Mouse (Mus musculus) thymus, adult 2 months (tissue): ENCODE measurements around the gene Hspb7. TPM values are rescaled to one million over a fixed set of nuclear protein-coding genes. Genes with fewer than 3 reads are reported as not detected.

Experiments
- DNase-seq: peaks from one replicate; pipeline ENCODE4 v3.0.0; 2021
- H3K27ac ChIP-seq: fragments of 200-500 bp; 2 replicates; pipeline ENCODE4 v1.5.1; 2012; ENCODE audit warnings: low read length, control low read depth; ENCODE audit not compliant: control insufficient read depth, insufficient read depth
- H3K27me3 ChIP-seq: fragments of 200-500 bp; 2 replicates; pipeline ENCODE4 v1.6.1; 2012; ENCODE audit warnings: mild to moderate bottlenecking, low read length, moderate library complexity, mixed read lengths; ENCODE audit not compliant: control insufficient read depth, insufficient read depth
- H3K36me3 ChIP-seq: fragments of 200-500 bp; 2 replicates; pipeline ENCODE4 v1.6.1; 2012; ENCODE audit warnings: mild to moderate bottlenecking, low read length, moderate library complexity; ENCODE audit not compliant: control insufficient read depth, insufficient read depth
- H3K4me1 ChIP-seq: fragments of 200-500 bp; replicated peaks from 2 replicates; pipeline ENCODE4 v1.6.1; 2012; ENCODE audit warnings: low read length; ENCODE audit not compliant: control insufficient read depth, insufficient read depth
- H3K4me3 ChIP-seq: fragments of 200-500 bp; 2 replicates; pipeline ENCODE4 v1.5.1; 2012; ENCODE audit warnings: mild to moderate bottlenecking, low read length, control low read depth, moderate library complexity; ENCODE audit not compliant: control insufficient read depth, insufficient read depth
- CTCF ChIP-seq: fragments of 200-500 bp; IDR thresholded peaks from 2 replicates; pipeline ENCODE4 v1.5.1; 2012; ENCODE audit warnings: mild to moderate bottlenecking, control low read depth, low read length, moderate library complexity, borderline replicate concordance; ENCODE audit not compliant: control insufficient read depth, poor library complexity, insufficient read depth; ENCODE audit errors: extremely low read depth
- POLR2A ChIP-seq: fragments of 200-500 bp; IDR thresholded peaks from 2 replicates; pipeline ENCODE4 v1.6.1; 2012; ENCODE audit warnings: mild to moderate bottlenecking, low read length, control low read depth, moderate library complexity; ENCODE audit not compliant: control insufficient read depth, poor library complexity, insufficient read depth; ENCODE audit errors: extremely low read depth
- WGBS: fragments of 180-500 bp; shearing (Covaris S2); methylation state at CpG from one replicate; pipeline ENCODE4 v1.1.7; 2018; 5-methylcytosine and 5-hydroxymethylcytosine counted together
- polyA plus RNA-seq: library from polyadenylated mRNA; depleted of rRNA; stranded (reverse); fragments of >200 nt; gene quantifications from 2 replicates; pipeline ENCODE4 v1.2.3, GENCODE M21; 2012

The Hspb7 gene
- polyA plus RNA-seq, 1 experiment: 36.2 TPM

DNA sequence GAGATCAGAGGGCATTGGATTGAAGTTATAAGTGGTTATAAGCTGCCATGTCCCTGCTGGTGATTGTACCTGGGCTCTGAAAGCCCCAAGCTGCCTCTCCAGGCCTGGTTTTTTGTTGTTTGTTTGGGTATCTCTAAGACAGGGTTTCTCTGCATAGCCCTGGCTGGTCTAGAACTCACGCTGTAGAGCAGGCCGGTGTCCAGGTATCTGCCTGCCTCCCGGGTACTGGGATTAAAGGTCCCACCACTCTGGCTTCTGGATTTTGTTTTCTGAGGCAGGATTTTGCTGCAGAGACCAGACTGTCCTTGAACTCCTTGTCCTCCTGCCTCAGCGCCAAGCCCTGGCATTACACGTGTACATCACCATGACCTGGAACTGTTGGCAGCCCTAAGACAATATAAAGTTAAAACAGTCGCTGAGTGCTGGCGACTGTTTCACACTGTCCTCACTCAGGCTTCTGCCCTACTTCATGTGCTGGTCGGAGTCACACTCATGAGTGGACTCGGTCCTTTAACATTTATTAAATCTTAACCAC, 31.4 kb downstream of the Hspb7 start:
- DNase-seq: no peak
- no peak overlapping the region for H3K4me3 ChIP-seq
- H3K36me3 ChIP-seq: peaks cover 14% of the 10 kb centered on the region
- WGBS: 96% methylated on average over 9 of the region's 9 CpGs
- peaks cover 20% of the 10 kb centered on the region for H3K4me1 ChIP-seq
- H3K27ac ChIP-seq: no peak overlapping the region
- H3K27me3 ChIP-seq: no peaks in the 10 kb centered on the region
- TF ChIP-seq POLR2A: no peak
- no peak for TF ChIP-seq CTCF

DNA sequence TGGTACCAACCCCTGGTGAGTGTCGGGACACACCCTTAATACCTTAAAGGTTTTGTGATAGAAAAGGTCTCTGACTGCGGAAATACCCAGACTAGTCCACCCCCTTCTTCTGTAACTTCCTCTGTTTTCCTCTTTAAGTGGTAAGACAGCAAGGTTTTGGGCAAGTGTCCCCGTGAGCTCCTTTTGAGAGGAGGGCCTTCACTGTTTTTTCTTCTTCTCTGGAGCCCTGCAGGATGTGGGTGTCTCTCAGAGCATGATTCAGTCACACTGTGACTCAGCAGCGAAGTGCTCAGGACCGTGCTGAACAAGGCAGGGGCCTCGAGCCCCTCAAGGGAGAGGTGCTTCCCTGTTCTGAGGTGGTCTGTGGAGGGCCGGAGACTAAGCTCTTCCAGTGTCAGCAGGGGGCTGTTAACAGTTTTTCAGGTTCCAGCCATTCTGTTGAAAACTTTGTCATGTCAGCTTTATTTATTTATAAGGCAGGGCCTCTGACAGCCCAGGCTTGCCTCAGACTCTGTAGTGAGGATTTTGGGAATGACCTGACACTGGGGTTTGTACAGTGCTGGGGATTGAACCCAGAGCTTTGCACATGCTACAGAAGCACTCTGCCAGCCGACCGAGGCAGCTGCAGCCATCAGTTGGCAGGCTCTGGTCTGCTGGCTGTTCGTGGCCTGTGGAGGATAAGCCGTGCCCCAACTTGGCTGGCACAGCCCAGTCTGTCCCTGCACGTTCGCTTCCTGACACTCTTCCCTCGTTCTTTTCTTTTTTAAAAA, 34.2 kb downstream of the Hspb7 start:
- Histone ChIP-seq H3K27me3 (no peaks in the 10 kb centered on the region), H3K4me1 (peaks cover 19% of the 10 kb centered on the region), H3K27ac (peak overlapping the region; percentile 15; the same call in 1 of the 2 replicates), H3K4me3 (no peak overlapping the region), H3K36me3 (no peaks in the 10 kb centered on the region)
- TF ChIP-seq POLR2A (no peak), CTCF (no peak)
- 19% methylated on average over 14 of the region's 14 CpGs for WGBS
- peak; percentile 40 for DNase-seq

GRCm38 (mm10) chr4:141455526-141455925, 34.9 kb downstream of the Hspb7 start:
- H3K27ac ChIP-seq: no peak overlapping the region; the same call in 1 of the 2 replicates
- no peak overlapping the region for H3K4me3 ChIP-seq
- TF ChIP-seq CTCF (no peak), POLR2A (no peak)
- no peak for DNase-seq
- peaks cover 19% of the 10 kb centered on the region for H3K4me1 ChIP-seq
- H3K27me3 ChIP-seq: no peaks in the 10 kb centered on the region
- no peaks in the 10 kb centered on the region for H3K36me3 ChIP-seq
- WGBS: over 99% methylated on average over 4 of the region's 4 CpGs

- peaks cover 19% of the 10 kb centered on the region for H3K4me1 ChIP-seq
- WGBS: 91% methylated on average over 14 of the region's 14 CpGs
- H3K27ac ChIP-seq: no peak overlapping the region
- TF ChIP-seq POLR2A: no peak
- TF ChIP-seq CTCF: no peak
- H3K4me3 ChIP-seq: no peak overlapping the region
- DNase-seq: no peak
- no peaks in the 10 kb centered on the region for H3K27me3 ChIP-seq
- H3K36me3 ChIP-seq: no peaks in the 10 kb centered on the region
These were observed 35.8 kb downstream of the Hspb7 start for GRCm38 (mm10) chr4:141456193-141456938.

GRCm38 (mm10) chr4:141458236-141458635, 37.7 kb downstream of the Hspb7 start:
- Histone ChIP-seq H3K36me3 (no peaks in the 10 kb centered on the region), H3K27ac (no peak overlapping the region), H3K4me1 (peaks cover 19% of the 10 kb centered on the region), H3K4me3 (no peak overlapping the region), H3K27me3 (no peaks in the 10 kb centered on the region)
- WGBS: 92% methylated on average over 7 of the region's 7 CpGs
- DNase-seq: no peak
- no peak for TF ChIP-seq POLR2A
- no peak for TF ChIP-seq CTCF

- no peaks in the 10 kb centered on the region for H3K27me3 ChIP-seq
- H3K36me3 ChIP-seq: peaks cover 5% of the 10 kb centered on the region; the same call in 1 of the 2 replicates
- no peak overlapping the region for H3K4me3 ChIP-seq
- TF ChIP-seq CTCF (no peak), POLR2A (no peak)
- WGBS: 97% methylated on average over 3 of the region's 3 CpGs
- no peak for DNase-seq
- no peak overlapping the region for H3K27ac ChIP-seq
- H3K4me1 ChIP-seq: peaks cover 17% of the 10 kb centered on the region
These were observed 38.3 kb downstream of the Hspb7 start for GRCm38 (mm10) chr4:141458888-141459287.

GRCm38 (mm10) chr4:141459766-141460165, 39.2 kb downstream of the Hspb7 start:
- DNase-seq: no peak
- Histone ChIP-seq H3K27ac (no peak overlapping the region), H3K36me3 (peaks cover 13% of the 10 kb centered on the region), H3K27me3 (no peaks in the 10 kb centered on the region), H3K4me3 (no peak overlapping the region), H3K4me1 (peaks cover 10% of the 10 kb centered on the region)
- TF ChIP-seq CTCF (no peak), POLR2A (no peak)
- WGBS: 99% methylated on average over 9 of the region's 9 CpGs
